Mouse (Mus musculus): ENCODE results near the gene Ackr4.

GRCm38 (mm10) chr9:104142805-104143204 is 16.1 kb upstream of the Ackr4 start:
- TF ChIP-seq POLR2A (IDR thresholded peaks at IDR 0.05; ENCODE audit: insufficient read depth, low read depth, low read length): no peak
- no peak for TF ChIP-seq CTCF (IDR thresholded peaks at IDR 0.05)
